Mouse (Mus musculus) heart, postnatal 14 days (tissue): ENCODE results near the gene Cnn3. TPM values are rescaled to one million over a fixed set of nuclear protein-coding genes. Genes with fewer than 3 reads are reported as not detected.

Source experiments
- DNase-seq, 2 experiments: peaks; one replicate each; pipeline ENCODE4 v3.0.0; 2021 to 2022
- intact Hi-C: fragments of 180-260 bp; cut with DNase I; formaldehyde crosslinking; loops from one replicate; pipeline ENCODE4 v1.15.1; 2025
- total RNA-seq, 2 experiments: library from RNA; stranded (reverse); gene quantifications; 2 replicates each; pipeline ENCODE4 v1.2.3; 2021

Gene Cnn3
- total RNA-seq, 2 experiments from 2014 or later: 68.1 to 74.9 TPM

- no peak for DNase-seq
- intact Hi-C loops: no loop called here
Observed at GRCm38 (mm10) chr3:121444414-121444813, 18.1 kb downstream of the Cnn3 start.

GRCm38 (mm10) chr3:121446454-121446853 lies 20.2 kb downstream of the Cnn3 start:
- DNase-seq: no peak
- intact Hi-C loops: no loop called here

- intact Hi-C loops: no loop called here
- DNase-seq: no peak
Observed at GRCm38 (mm10) chr3:121448029-121448468, 21.8 kb downstream of the Cnn3 start.

GRCm38 (mm10) chr3:121448606-121449005 lies 22.3 kb downstream of the Cnn3 start:
- DNase-seq: no peak
- intact Hi-C loops: no loop called here

- intact Hi-C loops: no loop called here
Observed at GRCm38 (mm10) chr3:121449527-121449926, 23.2 kb downstream of the Cnn3 start.

GRCm38 (mm10) chr3:121451404-121451803 lies 25.1 kb downstream of the Cnn3 start:
- intact Hi-C loops: no loop called here
- DNase-seq: no peak

More at GRCm38 (mm10) chr3:121449527-121449926, 23.2 kb downstream of the Cnn3 start:
- no peak for DNase-seq

- intact Hi-C loops: no loop called here
- DNase-seq: no peak
Observed at GRCm38 (mm10) chr3:121458545-121459492, 32.5 kb downstream of the Cnn3 start.

- no peak for DNase-seq
- intact Hi-C loops: no loop called here
Observed at GRCm38 (mm10) chr3:121460473-121461193, 34.3 kb downstream of the Cnn3 start.

- intact Hi-C loops: no loop called here
- no peak for DNase-seq
Observed at GRCm38 (mm10) chr3:121461477-121461876, 35.2 kb downstream of the Cnn3 start.

- no peak for DNase-seq
- intact Hi-C loops: no loop called here
Observed at GRCm38 (mm10) chr3:121462782-121463181, 36.5 kb downstream of the Cnn3 start.

GRCm38 (mm10) chr3:121464733-121465305 lies 38.5 kb downstream of the Cnn3 start:
- DNase-seq: peak in 1 of 2 experiments; percentile 24
- intact Hi-C loops: no loop called here

- intact Hi-C loops: no loop called here
- DNase-seq: no peak
Observed at GRCm38 (mm10) chr3:121465795-121466194, 39.5 kb downstream of the Cnn3 start.

- intact Hi-C loops: no loop called here
- no peak for DNase-seq
Observed at GRCm38 (mm10) chr3:121467094-121467552, 40.8 kb downstream of the Cnn3 start.

- intact Hi-C loops: no loop called here
- DNase-seq: no peak
Observed at GRCm38 (mm10) chr3:121468136-121468535, 41.8 kb downstream of the Cnn3 start.

- intact Hi-C loops: no loop called here
- peak; percentile 16 to 39 for DNase-seq
Observed at GRCm38 (mm10) chr3:121469185-121469975, 43.1 kb downstream of the Cnn3 start.

GRCm38 (mm10) chr3:121471703-121472102 lies 45.4 kb downstream of the Cnn3 start:
- intact Hi-C loops: no loop called here
- DNase-seq: no peak

- intact Hi-C loops: no loop called here
- no peak for DNase-seq
Observed at GRCm38 (mm10) chr3:121474738-121475137, 48.4 kb downstream of the Cnn3 start.

- intact Hi-C loops: no loop called here
- DNase-seq: no peak
Observed at GRCm38 (mm10) chr3:121480030-121480960, 54.0 kb downstream of the Cnn3 start.

GRCm38 (mm10) chr3:121480961-121481436 lies 54.7 kb downstream of the Cnn3 start:
- DNase-seq: no peak
- intact Hi-C loops: no loop called here
